Mouse (Mus musculus): ENCODE measurements around the gene Rgn. TPM values are rescaled to one million over a fixed set of nuclear protein-coding genes. Genes with fewer than 3 reads are reported as not detected.

The Rgn gene
- polyA plus RNA-seq, 1 experiment from 2014 or later = 0.25 TPM

GRCm38 (mm10) chrX:20561846-20562245 lies 12.3 kb downstream of the Rgn start:
- no peak for ATAC-seq
- Histone ChIP-seq H3K27me3 (replicated peaks; ENCODE audit: control insufficient read depth, insufficient read depth, low read length) (no peaks in the 10 kb centered on the region), H3K4me1 (replicated peaks; ENCODE audit: control insufficient read depth, insufficient read depth, low read length) (no peaks in the 10 kb centered on the region), H3K9me3 (ENCODE audit: control insufficient read depth, low read length) (no peaks in the 10 kb centered on the region), H3K4me2 (ENCODE audit: low read length) (no peak overlapping the region), H3K4me3 (replicated peaks; ENCODE audit: low read length) (no peak overlapping the region), H3K27ac (ENCODE audit: low read length) (no peak overlapping the region), H3K9ac (replicated peaks; ENCODE audit: low read depth, low read length) (no peak overlapping the region), H3K36me3 (ENCODE audit: control insufficient read depth, insufficient read depth) (no peaks in the 10 kb centered on the region)
- WGBS = 63% methylated on average over 1 of the region's 1 CpGs

GRCm38 (mm10) chrX:20563941-20564340 lies 14.4 kb downstream of the Rgn start:
- Histone ChIP-seq H3K36me3 (ENCODE audit: control insufficient read depth, insufficient read depth) (no peaks in the 10 kb centered on the region), H3K9ac (replicated peaks; ENCODE audit: low read depth, low read length) (no peak overlapping the region), H3K9me3 (ENCODE audit: control insufficient read depth, low read length) (no peaks in the 10 kb centered on the region), H3K27ac (ENCODE audit: low read length) (no peak overlapping the region), H3K4me1 (replicated peaks; ENCODE audit: control insufficient read depth, insufficient read depth, low read length) (no peaks in the 10 kb centered on the region), H3K4me2 (ENCODE audit: low read length) (no peak overlapping the region), H3K4me3 (replicated peaks; ENCODE audit: low read length) (no peak overlapping the region), H3K27me3 (replicated peaks; ENCODE audit: control insufficient read depth, insufficient read depth, low read length) (no peaks in the 10 kb centered on the region)
- WGBS = 77% methylated on average over 4 of the region's 4 CpGs
- ATAC-seq = no peak

GRCm38 (mm10) chrX:20571024-20571423 lies 21.4 kb downstream of the Rgn start:
- Histone ChIP-seq H3K27ac (ENCODE audit: low read length) (no peak overlapping the region), H3K27me3 (replicated peaks; ENCODE audit: control insufficient read depth, insufficient read depth, low read length) (no peaks in the 10 kb centered on the region), H3K36me3 (ENCODE audit: control insufficient read depth, insufficient read depth) (no peaks in the 10 kb centered on the region), H3K4me1 (replicated peaks; ENCODE audit: control insufficient read depth, insufficient read depth, low read length) (no peaks in the 10 kb centered on the region), H3K9me3 (ENCODE audit: control insufficient read depth, low read length) (no peaks in the 10 kb centered on the region), H3K4me2 (ENCODE audit: low read length) (no peak overlapping the region), H3K9ac (replicated peaks; ENCODE audit: low read depth, low read length) (no peak overlapping the region), H3K4me3 (replicated peaks; ENCODE audit: low read length) (no peak overlapping the region)
- no peak for ATAC-seq
- WGBS = 34% methylated on average over 2 of the region's 2 CpGs

- no peak overlapping the region for H3K4me3 ChIP-seq (replicated peaks; ENCODE audit: low read length)
- no peaks in the 10 kb centered on the region for H3K9me3 ChIP-seq (ENCODE audit: control insufficient read depth, low read length)
- H3K4me2 ChIP-seq (ENCODE audit: low read length) = no peak overlapping the region
- no peak overlapping the region for H3K27ac ChIP-seq (ENCODE audit: low read length)
- H3K36me3 ChIP-seq (ENCODE audit: control insufficient read depth, insufficient read depth) = no peaks in the 10 kb centered on the region
- WGBS = 79% methylated on average over 9 of the region's 9 CpGs
- H3K9ac ChIP-seq (replicated peaks; ENCODE audit: low read depth, low read length) = no peak overlapping the region
- ATAC-seq = no peak
- no peaks in the 10 kb centered on the region for H3K4me1 ChIP-seq (replicated peaks; ENCODE audit: control insufficient read depth, insufficient read depth, low read length)
- no peaks in the 10 kb centered on the region for H3K27me3 ChIP-seq (replicated peaks; ENCODE audit: control insufficient read depth, insufficient read depth, low read length)
Observed at GRCm38 (mm10) chrX:20572683-20573082, 23.1 kb downstream of the Rgn start.

GRCm38 (mm10) chrX:20573927-20574326 lies 24.3 kb downstream of the Rgn start:
- Histone ChIP-seq H3K27ac (ENCODE audit: low read length) (no peak overlapping the region), H3K36me3 (ENCODE audit: control insufficient read depth, insufficient read depth) (no peaks in the 10 kb centered on the region), H3K4me2 (ENCODE audit: low read length) (no peak overlapping the region), H3K9me3 (ENCODE audit: control insufficient read depth, low read length) (no peaks in the 10 kb centered on the region), H3K4me3 (replicated peaks; ENCODE audit: low read length) (no peak overlapping the region), H3K27me3 (replicated peaks; ENCODE audit: control insufficient read depth, insufficient read depth, low read length) (no peaks in the 10 kb centered on the region), H3K4me1 (replicated peaks; ENCODE audit: control insufficient read depth, insufficient read depth, low read length) (no peaks in the 10 kb centered on the region), H3K9ac (replicated peaks; ENCODE audit: low read depth, low read length) (no peak overlapping the region)
- WGBS = 91% methylated on average over 4 of the region's 4 CpGs
- ATAC-seq = no peak

- ATAC-seq = no peak
- 18% methylated on average over 4 of the region's 4 CpGs for WGBS
- Histone ChIP-seq H3K4me1 (replicated peaks; ENCODE audit: control insufficient read depth, insufficient read depth, low read length) (no peaks in the 10 kb centered on the region), H3K27ac (ENCODE audit: low read length) (no peak overlapping the region), H3K27me3 (replicated peaks; ENCODE audit: control insufficient read depth, insufficient read depth, low read length) (no peaks in the 10 kb centered on the region), H3K36me3 (ENCODE audit: control insufficient read depth, insufficient read depth) (no peaks in the 10 kb centered on the region), H3K9me3 (ENCODE audit: control insufficient read depth, low read length) (no peaks in the 10 kb centered on the region), H3K4me3 (replicated peaks; ENCODE audit: low read length) (no peak overlapping the region), H3K9ac (replicated peaks; ENCODE audit: low read depth, low read length) (no peak overlapping the region), H3K4me2 (ENCODE audit: low read length) (no peak overlapping the region)
Observed at GRCm38 (mm10) chrX:20587968-20588367, 38.4 kb downstream of the Rgn start.

- no peaks in the 10 kb centered on the region for H3K36me3 ChIP-seq (ENCODE audit: control insufficient read depth, insufficient read depth)
- no peak overlapping the region for H3K4me3 ChIP-seq (replicated peaks; ENCODE audit: low read length)
- ATAC-seq = no peak
- no peaks in the 10 kb centered on the region for H3K27me3 ChIP-seq (replicated peaks; ENCODE audit: control insufficient read depth, insufficient read depth, low read length)
- no peak overlapping the region for H3K9ac ChIP-seq (replicated peaks; ENCODE audit: low read depth, low read length)
- no peak overlapping the region for H3K4me2 ChIP-seq (ENCODE audit: low read length)
- H3K9me3 ChIP-seq (ENCODE audit: control insufficient read depth, low read length) = no peaks in the 10 kb centered on the region
- H3K27ac ChIP-seq (ENCODE audit: low read length) = no peak overlapping the region
- no peaks in the 10 kb centered on the region for H3K4me1 ChIP-seq (replicated peaks; ENCODE audit: control insufficient read depth, insufficient read depth, low read length)
- WGBS = 87% methylated on average over 4 of the region's 4 CpGs
Observed at GRCm38 (mm10) chrX:20608500-20608899, 58.9 kb downstream of the Rgn start.

Other genes starting within 250 kb of the Rgn start
- gene Rp2, start 185.3 kb upstream of the Rgn start, polyA plus RNA-seq (2015; fragmentation: Nextera tagmentation; extraction: Ambion mirVana) = 18.2 and 20.9 TPM in 2 replicates
- gene Jade3, start 124.1 kb upstream of the Rgn start, polyA plus RNA-seq (2015; fragmentation: Nextera tagmentation; extraction: Ambion mirVana) = 7.3 and 8.3 TPM in 2 replicates
- 62.9 and 65.3 TPM in 2 replicates for gene Rbm10, start 67.7 kb downstream of the Rgn start, polyA plus RNA-seq (2015; fragmentation: Nextera tagmentation; extraction: Ambion mirVana)
- 171 and 176 TPM in 2 replicates for gene Ndufb11, start 67.8 kb downstream of the Rgn start, polyA plus RNA-seq (2015; fragmentation: Nextera tagmentation; extraction: Ambion mirVana)
- 436 and 446 TPM in 2 replicates for gene Uba1, start 108.5 kb downstream of the Rgn start, polyA plus RNA-seq (2015; fragmentation: Nextera tagmentation; extraction: Ambion mirVana)
- gene Cdk16, start 138.2 kb downstream of the Rgn start, polyA plus RNA-seq (2015; fragmentation: Nextera tagmentation; extraction: Ambion mirVana) = 132 and 137 TPM in 2 replicates
- 89.7 and 98.0 TPM in 2 replicates for gene Usp11, start 154.1 kb downstream of the Rgn start, polyA plus RNA-seq (2015; fragmentation: Nextera tagmentation; extraction: Ambion mirVana)
- 233 and 295 TPM in 2 replicates for gene Araf, start 248.0 kb downstream of the Rgn start, polyA plus RNA-seq (2015; fragmentation: Nextera tagmentation; extraction: Ambion mirVana)